13 mouse cellular contexts compared by ENCODE assay signal in the genomic region with DNA sequence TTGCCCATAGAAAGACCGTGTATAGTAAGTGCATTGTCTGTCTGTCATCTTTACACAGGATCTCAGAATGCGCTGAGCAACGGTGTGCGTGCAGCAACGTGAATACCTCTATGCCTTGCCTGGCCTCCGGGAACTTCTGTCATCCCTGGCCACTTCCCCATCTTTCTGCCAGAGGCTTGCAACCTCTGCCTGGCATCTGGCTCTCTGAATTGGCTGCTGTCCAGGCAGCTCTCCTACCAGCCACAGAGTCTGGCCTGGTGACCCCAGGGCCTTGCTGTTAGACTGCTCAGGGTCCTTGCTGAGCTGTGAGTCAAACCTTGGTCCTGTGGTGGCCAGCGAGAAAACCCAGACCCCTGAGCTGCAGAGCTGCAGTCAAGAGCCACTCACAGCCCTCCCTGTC. TPM values are rescaled to one million over a fixed set of nuclear protein-coding genes. Genes with fewer than 3 reads are reported as not detected.
A peak's percentile ranks its signal among the peaks of the same experiment; 100 is the strongest.
DNase-seq lines count a peak whose midpoint lies in the region; ATAC-seq and TF ChIP-seq lines count a peak whose summit lies in the region.
"Had no signal": no experiment of that assay in that cellular context is flagged by ENCODE, and none has a peak within 500 bp of the region (broad histone marks: within the 10 kb centered on the region; RNA-seq: fewer than 3 reads in every experiment).

No protein-coding gene starts in this region.

- peaks cover 14% of the 10 kb centered on the region; the same call in 1 of the 2 replicates for H3K4me1 ChIP-seq in kidney, adult 2 months (ENCODE audit: control insufficient read depth, insufficient read depth, low read length)
- H3K4me1 ChIP-seq in limb, embryonic 14.5 days (ENCODE audit: control insufficient read depth, insufficient read depth, low read length) = peaks cover 32% of the 10 kb centered on the region
- peaks cover 29% of the 10 kb centered on the region for H3K4me1 ChIP-seq in forebrain, embryonic 12.5 days

- H3K4me3 ChIP-seq in kidney, adult 2 months (ENCODE audit: insufficient read depth, low read depth, low read length) = no peak overlapping the region
- no peak overlapping the region for H3K4me3 ChIP-seq in limb, embryonic 14.5 days (replicated peaks; ENCODE audit: low read length)
- no peak overlapping the region for H3K4me3 ChIP-seq in forebrain, embryonic 12.5 days (replicated peaks)
- H3K4me3 ChIP-seq: heart, adult 2 months; liver, embryonic 12.5 days; myocyte had no signal

- H3K27ac ChIP-seq in kidney, adult 2 months (ENCODE audit: insufficient read depth, low read depth, low read length) = no peak overlapping the region
- no peak overlapping the region for H3K27ac ChIP-seq in limb, embryonic 14.5 days (replicated peaks; ENCODE audit: low read depth, low read length)
- H3K27ac ChIP-seq in forebrain, embryonic 12.5 days = no peak overlapping the region
- H3K27ac ChIP-seq: heart, adult 2 months; liver, embryonic 12.5 days; macrophage had no signal

- TF ChIP-seq CTCF in kidney, adult 2 months (conservative IDR thresholded peaks at IDR 0.05; ENCODE audit: insufficient read depth, insufficient read length, low read depth, low read length) = no peak

- TF ChIP-seq POLR2A in kidney, adult 2 months (IDR thresholded peaks at IDR 0.05; ENCODE audit: low read depth, low read length) = no peak
- TF ChIP-seq POLR2A in limb, embryonic 14.5 days (IDR thresholded peaks at IDR 0.05; ENCODE audit: borderline replicate concordance, extremely low read depth, insufficient read depth, insufficient read length) = no peak

- DNase-seq in kidney, adult 2 months = peak; percentile 63
- no peak for DNase-seq in kidney, adult 9 months
- peak; percentile 84 for DNase-seq in MN1 (ENCODE audit: low spot score)
- peak; percentile 82 for DNase-seq in adrenal gland, adult 8-10 months
- DNase-seq in limb, embryonic 14.5 days (ENCODE audit: low spot score) = no peak
- DNase-seq in right cerebral cortex, adult 18-20 months = no peak
- DNase-seq: thymus, adult 18-20 months had no signal

- no peaks in the 10 kb centered on the region for H3K9me3 ChIP-seq in limb, embryonic 14.5 days (ENCODE audit: control insufficient read depth, low read length)
- H3K9me3 ChIP-seq in forebrain, embryonic 12.5 days = no peaks in the 10 kb centered on the region
- H3K9me3 ChIP-seq: G1E; liver, embryonic 12.5 days had no signal

- no peak overlapping the region for H3K4me2 ChIP-seq in limb, embryonic 14.5 days (replicated peaks; ENCODE audit: low read depth, low read length, severe bottlenecking)
- no peak overlapping the region for H3K4me2 ChIP-seq in forebrain, embryonic 12.5 days
- H3K4me2 ChIP-seq: liver, embryonic 12.5 days had no signal

- 0 out of 2 replicates have a peak overlapping the region, but pooled peaks have one; percentile 22 for H3K9ac ChIP-seq in limb, embryonic 14.5 days (ENCODE audit: low read depth, low read length, severe bottlenecking)
- no peak overlapping the region for H3K9ac ChIP-seq in forebrain, embryonic 12.5 days
- H3K9ac ChIP-seq: liver, embryonic 12.5 days had no signal

- H3K36me3 ChIP-seq in kidney, adult 2 months (ENCODE audit: control insufficient read depth, insufficient read depth, low read length) = no peaks in the 10 kb centered on the region
- no peaks in the 10 kb centered on the region for H3K36me3 ChIP-seq in limb, embryonic 14.5 days (ENCODE audit: control insufficient read depth, insufficient read depth, low read length)
- H3K36me3 ChIP-seq in forebrain, embryonic 12.5 days (replicated peaks) = no peaks in the 10 kb centered on the region
- H3K36me3 ChIP-seq: G1E; liver, embryonic 12.5 days had no signal

- no peak for ATAC-seq in limb, embryonic 14.5 days (ENCODE audit: low FRiP score, low read depth)
- no peak for ATAC-seq in forebrain, embryonic 12.5 days (ENCODE audit: low FRiP score)
- ATAC-seq: liver, embryonic 12.5 days had no signal

- no peaks in the 10 kb centered on the region for H3K27me3 ChIP-seq in kidney, adult 2 months (replicated peaks; ENCODE audit: control insufficient read depth, insufficient read depth, low read length)
- H3K27me3 ChIP-seq in limb, embryonic 14.5 days (ENCODE audit: control insufficient read depth, insufficient read depth, low read length) = no peaks in the 10 kb centered on the region
- peaks cover 8% of the 10 kb centered on the region for H3K27me3 ChIP-seq in forebrain, embryonic 12.5 days

- WGBS in kidney, adult 2 months = 67% methylated on average over 7 of the region's 7 CpGs
- 68% methylated on average over 7 of the region's 7 CpGs for WGBS in limb, embryonic 14.5 days
- 75% methylated on average over 7 of the region's 7 CpGs for WGBS in forebrain, embryonic 12.5 days

RNA-seq across cellular contexts. Expression of gene Socs3, which starts 11.7 kb away (rescaled TPM):
- 4.3 and 5.0 TPM in 2 replicates for polyA plus RNA-seq in kidney, adult 2 months (2012; rRNA removed)
- total RNA-seq in adrenal gland, adult 8-10 months (2022) = 10 to 100 TPM in 1 of 4 experiments, 1 to 10 TPM in 3; 4.4 to 14.6 (median 5.4) TPM
- 18.4 and 21.3 TPM in 2 replicates for polyA plus RNA-seq in limb, embryonic 14.5 days (2012; rRNA removed)
- polyA plus RNA-seq in limb, embryonic 14.5 days (2014; fragmentation: Nextera tagmentation; extraction: Ambion mirVana) = 6.4 and 8.6 TPM in 2 replicates
- polyA plus RNA-seq in forebrain, embryonic 12.5 days (2016; fragmentation: Nextera tagmentation; extraction: Ambion mirVana) = 13.5 and 14.7 TPM in 2 replicates

RNA-seq across cellular contexts. Expression of gene Pgs1, which starts 27.9 kb away (rescaled TPM):
- polyA plus RNA-seq in kidney, adult 2 months (2012; rRNA removed) = 29.7 and 30.4 TPM in 2 replicates
- total RNA-seq in adrenal gland, adult 8-10 months (2022) = 10 to 100 TPM; 52.7 to 76.9 (median 68.2) TPM
- polyA plus RNA-seq in limb, embryonic 14.5 days (2012; rRNA removed) = 36.2 and 41.7 TPM in 2 replicates
- 30.5 and 35.9 TPM in 2 replicates for polyA plus RNA-seq in limb, embryonic 14.5 days (2014; fragmentation: Nextera tagmentation; extraction: Ambion mirVana)
- 45.3 and 45.9 TPM in 2 replicates for polyA plus RNA-seq in forebrain, embryonic 12.5 days (2016; fragmentation: Nextera tagmentation; extraction: Ambion mirVana)

Comparison
In these comparisons a context has a peak if more than half of its experiments do, and no peak if none do; other contexts are left out.
1. DNase-seq: peak in kidney, adult 2 months (single experiment), MN1 (single experiment) and adrenal gland, adult 8-10 months (single experiment); none in kidney, adult 9 months (single experiment), limb, embryonic 14.5 days (single experiment) and right cerebral cortex, adult 18-20 months (single experiment).